Mouse (Mus musculus) hindbrain, embryonic 10.5 days (tissue): ENCODE results near the gene Sdr9c7. TPM values are rescaled to one million over a fixed set of nuclear protein-coding genes. Genes with fewer than 3 reads are reported as not detected.

Experiments used
- DNase-seq: peaks from one replicate; pipeline ENCODE4 v3.0.0-alpha.2; 2017; ENCODE audit warnings: low spot score
- H3K27ac ChIP-seq: fragments of 300-500 bp; sonication (generic); 2 replicates; pipeline ENCODE4 v1.5.1; 2016; ENCODE audit warnings: mild to moderate bottlenecking, moderate library complexity
- H3K27me3 ChIP-seq: fragments of 300-500 bp; sonication (generic); 2 replicates; pipeline ENCODE4 v1.6.1; 2016; ENCODE audit warnings: mild to moderate bottlenecking; ENCODE audit not compliant: poor library complexity, insufficient read depth, severe bottlenecking
- H3K36me3 ChIP-seq: fragments of 300-500 bp; sonication (generic); 2 replicates; pipeline ENCODE4 v1.6.1; 2016; ENCODE audit warnings: mild to moderate bottlenecking, moderate library complexity
- H3K4me1 ChIP-seq: fragments of 300-500 bp; sonication (generic); replicated peaks from 2 replicates; pipeline ENCODE4 v1.6.1; 2016; ENCODE audit warnings: mild to moderate bottlenecking
- H3K4me3 ChIP-seq: fragments of 300-500 bp; sonication (generic); 2 replicates; pipeline ENCODE4 v1.5.1; 2016; ENCODE audit warnings: mild to moderate bottlenecking, moderate library complexity
- H3K9me3 ChIP-seq: fragments of 300-500 bp; sonication (generic); 2 replicates; pipeline ENCODE4 v1.6.1; 2016; ENCODE audit warnings: mild to moderate bottlenecking, moderate library complexity
- WGBS: fragments of 180-500 bp; shearing (Covaris S2); methylation state at CpG from one replicate; pipeline ENCODE4 v1.1.7; 2016; 5-methylcytosine and 5-hydroxymethylcytosine counted together
- polyA plus RNA-seq: library from polyadenylated mRNA; unstranded; fragments of >200 nt; fragmentation: Nextera tagmentation; extraction: Ambion mirVana; gene quantifications from 2 replicates; pipeline ENCODE4 v1.2.1, GENCODE M21; 2016

Sdr9c7 gene
- polyA plus RNA-seq, 1 experiment from 2014 or later, result not detected

- Histone ChIP-seq H3K27ac (no peak overlapping the region), H3K4me1 (peaks cover 6% of the 10 kb centered on the region), H3K4me3 (no peak overlapping the region), H3K36me3 (no peaks in the 10 kb centered on the region), H3K27me3 (no peaks in the 10 kb centered on the region), H3K9me3 (no peaks in the 10 kb centered on the region)
- 72% methylated on average over 4 of the region's 4 CpGs for WGBS
- no peak for DNase-seq
Measured at GRCm38 (mm10) chr10:127951821-127952220, 53.5 kb downstream of the Sdr9c7 start.

- Histone ChIP-seq H3K4me3 (no peak overlapping the region), H3K27me3 (no peaks in the 10 kb centered on the region), H3K27ac (no peak overlapping the region), H3K9me3 (no peaks in the 10 kb centered on the region), H3K4me1 (peaks cover 6% of the 10 kb centered on the region), H3K36me3 (no peaks in the 10 kb centered on the region)
- 76% methylated on average over 4 of the region's 4 CpGs for WGBS
- no peak for DNase-seq
Measured at GRCm38 (mm10) chr10:127955034-127955433, 56.7 kb downstream of the Sdr9c7 start.

DNA sequence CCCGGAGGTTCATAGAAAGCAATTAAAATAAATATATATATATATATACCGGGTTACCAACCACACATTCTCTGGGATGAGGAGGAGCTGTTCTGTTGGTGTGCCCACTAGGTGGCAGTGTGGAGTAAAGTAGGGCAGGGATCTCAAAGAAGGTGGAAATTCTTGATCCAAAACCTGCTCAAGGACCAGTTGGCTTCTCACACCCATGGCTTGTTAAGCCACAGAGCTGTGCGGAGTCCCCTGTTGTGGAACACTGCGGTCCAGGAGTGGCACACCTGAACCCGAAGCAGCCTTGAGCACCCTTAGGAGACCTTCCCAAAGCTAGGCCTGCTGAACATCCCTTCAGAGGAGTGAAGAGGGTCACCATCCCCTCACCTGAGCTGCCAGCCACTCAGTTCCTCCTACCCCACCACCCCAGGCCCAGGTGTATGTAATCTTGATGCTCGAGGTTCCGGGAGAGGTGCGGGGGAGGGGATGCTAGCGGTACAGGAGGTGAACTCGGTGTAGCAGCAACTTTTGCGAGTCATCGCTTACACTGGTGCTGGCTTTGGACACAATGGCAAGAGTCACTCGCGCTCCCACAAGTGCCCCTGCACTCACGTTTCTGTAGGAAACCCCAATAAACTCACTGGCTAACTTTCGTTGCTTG is 58.0 kb downstream of the Sdr9c7 start:
- no peaks in the 10 kb centered on the region for H3K4me1 ChIP-seq
- no peak overlapping the region for H3K4me3 ChIP-seq
- no peaks in the 10 kb centered on the region for H3K27me3 ChIP-seq
- H3K36me3 ChIP-seq, result no peaks in the 10 kb centered on the region
- DNase-seq, result peak; percentile 73
- H3K9me3 ChIP-seq, result 0 out of 2 replicates have a peak, but pooled peaks cover under 1% of the 10 kb centered on the region
- no peak overlapping the region for H3K27ac ChIP-seq
- whole genome bisulfite sequencing, result 62% methylated on average over 16 of the region's 16 CpGs

DNA sequence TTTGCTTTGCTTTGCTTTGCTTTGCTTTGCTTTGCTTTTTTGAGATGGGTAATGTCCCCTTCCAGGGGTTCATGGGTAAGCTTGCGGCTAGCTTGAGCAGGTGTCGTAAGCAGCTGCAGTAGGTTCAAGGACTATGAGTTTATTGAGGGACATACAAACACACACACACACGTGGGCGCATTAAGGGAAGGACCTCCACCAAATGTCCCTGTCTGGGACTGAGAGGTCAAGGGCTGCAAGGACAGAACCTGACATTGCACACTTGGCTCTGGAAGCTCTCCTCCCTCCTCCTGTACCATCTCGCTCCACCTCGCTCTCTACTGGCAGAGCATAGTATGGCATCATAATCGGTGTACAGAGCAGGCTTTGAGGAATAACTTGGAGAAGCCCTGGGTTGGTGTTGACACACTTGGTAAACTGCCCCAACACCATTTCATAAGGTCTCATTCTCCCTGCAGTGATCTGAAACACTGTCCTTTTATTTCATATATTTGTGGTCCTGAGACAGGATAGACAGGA is 60.9 kb downstream of the Sdr9c7 start:
- no peak overlapping the region for H3K27ac ChIP-seq
- H3K9me3 ChIP-seq, result 0 out of 2 replicates have a peak, but pooled peaks cover 5% of the 10 kb centered on the region
- no peaks in the 10 kb centered on the region for H3K27me3 ChIP-seq
- DNase-seq, result no peak
- H3K4me3 ChIP-seq, result no peak overlapping the region
- H3K4me1 ChIP-seq, result no peaks in the 10 kb centered on the region
- 93% methylated on average over 7 of the region's 7 CpGs for WGBS
- no peaks in the 10 kb centered on the region for H3K36me3 ChIP-seq

Other genes starting within 250 kb of the Sdr9c7 start
- gene Nemp1, start 231.6 kb upstream of the Sdr9c7 start, polyA plus RNA-seq, result 7.7 and 10.2 TPM in 2 replicates
- gene Nab2, start 229.9 kb upstream of the Sdr9c7 start, polyA plus RNA-seq, result 6.6 and 6.8 TPM in 2 replicates
- 0.37 and 0.51 TPM in 2 replicates for gene Myo1a, start 193.3 kb upstream of the Sdr9c7 start, polyA plus RNA-seq
- not detected in 2 replicates for gene Tac2, start 174.0 kb upstream of the Sdr9c7 start, polyA plus RNA-seq
- 4.4 and 4.7 TPM in 2 replicates for gene Zbtb39, start 159.0 kb upstream of the Sdr9c7 start, polyA plus RNA-seq
- 0.43 and 0.52 TPM in 2 replicates for gene Gpr182, start 146.8 kb upstream of the Sdr9c7 start, polyA plus RNA-seq
- not detected in 2 replicates for gene Rdh1, start 138.8 kb upstream of the Sdr9c7 start, polyA plus RNA-seq
- gene Rdh16f1, start 138.7 kb upstream of the Sdr9c7 start, polyA plus RNA-seq, result 0.11 TPM in 1 of 2 replicates, not detected in the other
- not detected in 2 replicates for gene Rdh9, start 122.1 kb upstream of the Sdr9c7 start, polyA plus RNA-seq
- not detected in 2 replicates for gene Rdh16, start 97.4 kb upstream of the Sdr9c7 start, polyA plus RNA-seq
- not detected in 2 replicates for gene Rdh19, start 48.6 kb upstream of the Sdr9c7 start, polyA plus RNA-seq
- gene Rdh16f2, start 32.0 kb upstream of the Sdr9c7 start, polyA plus RNA-seq, result not detected in 2 replicates
- not detected in 2 replicates for gene Rdh7, start 9.7 kb upstream of the Sdr9c7 start, polyA plus RNA-seq
- gene Hsd17b6, start 109.1 kb downstream of the Sdr9c7 start, polyA plus RNA-seq, result not detected in 2 replicates
- gene Prim1, start 116.7 kb downstream of the Sdr9c7 start, polyA plus RNA-seq, result 82.4 and 108 TPM in 2 replicates
- gene Naca, start 137.1 kb downstream of the Sdr9c7 start, polyA plus RNA-seq, result 790 and 883 TPM in 2 replicates
- gene Ptges3, start 160.4 kb downstream of the Sdr9c7 start, polyA plus RNA-seq, result 544 and 661 TPM in 2 replicates
- 2,236 and 2,265 TPM in 2 replicates for gene Atp5b, start 184.8 kb downstream of the Sdr9c7 start, polyA plus RNA-seq
- 16.2 and 17.0 TPM in 2 replicates for gene Baz2a, start 193.1 kb downstream of the Sdr9c7 start, polyA plus RNA-seq